Mouse (Mus musculus) brain, embryonic 14.5 days (tissue): ENCODE data around the gene Pacs2.

Experiments used
- CTCF ChIP-seq: fragments of 200-500 bp; IDR thresholded peaks from 2 replicates; pipeline ENCODE4 v1.5.1; 2012; ENCODE audit warnings: inconsistent platforms, mild to moderate bottlenecking, moderate library complexity, borderline replicate concordance; ENCODE audit not compliant: insufficient read depth, insufficient read length; ENCODE audit errors: extremely low read depth
- POLR2A ChIP-seq: fragments of 200-500 bp; IDR thresholded peaks from 2 replicates; pipeline ENCODE4 v1.6.1; 2012; ENCODE audit warnings: mild to moderate bottlenecking, inconsistent platforms, borderline replicate concordance; ENCODE audit not compliant: poor library complexity, insufficient read depth, insufficient read length, severe bottlenecking; ENCODE audit errors: extremely low read depth

DNA sequence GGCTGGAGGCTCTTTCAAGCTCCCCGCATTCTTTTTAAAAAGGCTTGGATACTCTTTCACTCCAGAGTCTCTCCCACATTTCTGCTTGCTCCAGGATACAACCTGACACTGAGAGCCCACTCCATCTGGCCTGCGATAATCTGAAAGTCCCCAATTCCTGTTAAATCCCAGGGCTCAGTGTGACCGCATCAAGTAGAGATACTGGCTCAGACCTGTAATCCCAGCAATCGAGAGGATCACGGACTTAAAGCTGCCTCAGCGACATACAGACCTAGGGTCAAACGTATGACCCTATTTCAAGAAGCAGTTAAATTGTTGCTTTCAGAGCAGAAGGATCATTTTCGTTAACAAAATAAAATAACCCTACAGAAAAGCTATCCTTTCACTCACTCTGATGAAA lies 10.3 kb upstream of the Pacs2 start:
- TF ChIP-seq POLR2A (no peak), CTCF (no peak)
